Mouse (Mus musculus) bone marrow, adult 2 months (tissue): Measurements from ENCODE around the gene Tmem222.

Source experiments
- CTCF ChIP-seq: fragments of 200-500 bp; IDR thresholded peaks from 2 replicates; pipeline ENCODE4 v1.5.1; 2011; ENCODE audit warnings: low read length, control low read depth; ENCODE audit not compliant: control insufficient read depth, insufficient read depth
- POLR2A ChIP-seq: fragments of 200-500 bp; IDR thresholded peaks from 2 replicates; pipeline ENCODE4 v1.6.1; 2011; ENCODE audit warnings: low read depth, mild to moderate bottlenecking, control low read depth, low read length, borderline replicate concordance; ENCODE audit not compliant: control insufficient read depth

DNA sequence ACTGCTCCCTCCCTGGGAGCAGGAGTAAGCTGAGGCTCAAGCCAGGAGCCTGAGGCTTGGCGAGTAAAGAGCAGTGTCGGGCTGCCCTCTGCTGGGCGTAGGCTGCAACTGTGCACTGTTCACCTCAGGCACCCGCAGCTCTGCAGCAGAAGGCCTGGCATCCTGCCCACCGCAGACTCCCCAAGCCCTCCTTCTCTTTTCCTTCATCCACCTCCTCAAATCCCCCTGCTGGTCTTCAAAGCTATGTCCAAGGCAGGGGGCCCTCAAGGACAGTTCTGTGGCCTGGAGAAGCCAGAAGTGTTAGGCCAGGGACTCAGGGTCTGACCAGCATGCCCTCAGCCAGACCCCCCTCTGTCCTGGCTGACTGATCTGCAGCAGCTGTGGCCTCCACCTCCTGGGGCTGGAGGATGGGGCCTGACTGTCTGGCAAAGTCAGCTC is 20.2 kb upstream of the Tmem222 start:
- TF ChIP-seq CTCF (peak; percentile 97), POLR2A (no peak)
